In the genomic region with DNA sequence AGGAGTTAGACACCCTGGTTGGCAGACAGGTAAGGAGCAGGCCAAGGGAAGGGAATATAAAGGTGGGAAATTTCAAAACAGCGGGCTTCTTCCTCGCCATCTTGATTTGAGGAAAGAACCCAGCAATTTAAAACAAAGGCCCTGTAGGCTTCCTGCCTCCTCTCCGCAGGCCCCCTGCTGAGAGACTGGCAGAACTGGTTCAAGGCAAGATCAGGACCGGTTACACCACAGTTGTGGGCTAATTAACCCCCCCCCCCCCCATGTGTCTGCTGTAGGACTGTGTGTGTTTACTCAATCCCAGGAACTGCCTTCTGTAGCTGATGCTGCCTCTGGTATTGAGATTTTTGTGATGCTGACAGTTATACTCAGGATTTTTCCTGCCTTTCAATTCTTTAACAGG, we compare ENCODE assay signal across 11 mouse cellular contexts. TPM values are rescaled to one million over a fixed set of nuclear protein-coding genes. Genes with fewer than 3 reads are reported as not detected.
A peak's percentile ranks its signal among the peaks of the same experiment; 100 is the strongest.
DNase-seq lines count a peak whose midpoint lies in the region; ATAC-seq and TF ChIP-seq lines count a peak whose summit lies in the region.
"Had no signal": no experiment of that assay in that cellular context is flagged by ENCODE, and none has a peak within 500 bp of the region (broad histone marks: within the 10 kb centered on the region; RNA-seq: fewer than 3 reads in every experiment).

No protein-coding gene starts in this region.

- no peaks in the 10 kb centered on the region for H3K27me3 ChIP-seq in stomach, postnatal 0 days (ENCODE audit: control insufficient read depth, insufficient read depth, low read length)
- H3K27me3 ChIP-seq: heart, embryonic 12.5 days; midbrain, embryonic 12.5 days had no signal

- H3K4me1 ChIP-seq in stomach, postnatal 0 days (replicated peaks; ENCODE audit: control insufficient read depth, insufficient read depth): no peaks in the 10 kb centered on the region

- H3K4me3 ChIP-seq in stomach, postnatal 0 days (ENCODE audit: low read depth, low read length): no peak overlapping the region
- H3K4me3 ChIP-seq: heart, embryonic 12.5 days; midbrain, embryonic 12.5 days had no signal

- H3K9me3 ChIP-seq in stomach, postnatal 0 days (ENCODE audit: control insufficient read depth, low read length): no peaks in the 10 kb centered on the region
- H3K9me3 ChIP-seq: heart, embryonic 12.5 days; midbrain, embryonic 12.5 days had no signal

- H3K36me3 ChIP-seq in stomach, postnatal 0 days (ENCODE audit: control insufficient read depth, insufficient read depth, low read length): no peaks in the 10 kb centered on the region
- H3K36me3 ChIP-seq: heart, embryonic 12.5 days; midbrain, embryonic 12.5 days had no signal

- H3K9ac ChIP-seq in stomach, postnatal 0 days (ENCODE audit: low read length): no peak overlapping the region
- H3K9ac ChIP-seq: heart, embryonic 12.5 days; midbrain, embryonic 12.5 days had no signal

- DNase-seq in testis, postnatal 14 days (ENCODE audit: low spot score): peak; percentile 31
- no peak for DNase-seq in testis, postnatal 10 days (ENCODE audit: low spot score)
- peak; percentile 28 for DNase-seq in embryo, embryonic 9.5 days (ENCODE audit: extremely low spot score)
- peak; percentile 45 to 48 for DNase-seq in kidney, postnatal 4 days
- peak; percentile 73 for DNase-seq in stomach, postnatal 0 days (ENCODE audit: low spot score)
- no peak for DNase-seq in thymus, postnatal 0 days (ENCODE audit: low spot score)
- DNase-seq in T-cell, adult 2 months (ENCODE audit: low spot score): no peak
- DNase-seq: right cerebral cortex, adult 18-20 months; thymus, postnatal 36 days had no signal

- 35% methylated on average over 4 of the region's 4 CpGs for WGBS in stomach, postnatal 0 days

- no peak for TF ChIP-seq CTCF in stomach, postnatal 0 days (IDR thresholded peaks at IDR 0.05; ENCODE audit: low read depth)

- TF ChIP-seq EP300 in stomach, postnatal 0 days (optimal IDR thresholded peaks at IDR 0.05): no peak

- peak; percentile 68 for ATAC-seq in stomach, postnatal 0 days (ENCODE audit: low FRiP score, low TSS enrichment)

- no peak overlapping the region for H3K27ac ChIP-seq in stomach, postnatal 0 days (replicated peaks)
- H3K27ac ChIP-seq: midbrain, embryonic 12.5 days had no signal

- H3K4me2 ChIP-seq in stomach, postnatal 0 days (replicated peaks; ENCODE audit: low read depth): no peak overlapping the region
- H3K4me2 ChIP-seq: heart, embryonic 12.5 days; midbrain, embryonic 12.5 days had no signal

RNA-seq across cellular contexts. Expression of a gene that starts 1.7 kb away (rescaled TPM):
- 7.2 and 11.4 TPM in 2 replicates for polyA plus RNA-seq in stomach, postnatal 0 days (2015; fragmentation: Nextera tagmentation; extraction: Ambion mirVana)
- polyA plus RNA-seq in thymus, postnatal 0 days (2015; fragmentation: Nextera tagmentation; extraction: Ambion mirVana): 23.7 and 28.0 TPM in 2 replicates

RNA-seq across cellular contexts. Expression of a gene that starts 31.2 kb away (rescaled TPM):
- 59.7 and 61.8 TPM in 2 replicates for polyA plus RNA-seq in stomach, postnatal 0 days (2015; fragmentation: Nextera tagmentation; extraction: Ambion mirVana)
- polyA plus RNA-seq in thymus, postnatal 0 days (2015; fragmentation: Nextera tagmentation; extraction: Ambion mirVana): 65.5 and 66.0 TPM in 2 replicates

Comparison
In these comparisons a context has a peak if more than half of its experiments do, and no peak if none do; other contexts are left out.
1. DNase-seq: peak in testis, postnatal 14 days (single experiment), embryo, embryonic 9.5 days (single experiment), kidney, postnatal 4 days (2 of 2) and stomach, postnatal 0 days (single experiment); none in testis, postnatal 10 days (single experiment), thymus, postnatal 0 days (single experiment) and T-cell, adult 2 months (single experiment).